Mouse (Mus musculus) G1E (cell line): Measurements from ENCODE around the gene Fam78a.

ENCODE experiments used
- CTCF ChIP-seq: IDR thresholded peaks from 2 replicates; pipeline ENCODE4 v1.5.1; 2012; ENCODE audit warnings: low read depth, low read length, inconsistent platforms, mixed read lengths
- GATA1 ChIP-seq: IDR thresholded peaks from 2 replicates; pipeline ENCODE4 v1.6.1; 2012; ENCODE audit warnings: borderline replicate concordance, low read length, inconsistent platforms, mixed read lengths
- POLR2AphosphoS5 ChIP-seq: IDR thresholded peaks from 2 replicates; pipeline ENCODE4 v1.6.1; 2012; ENCODE audit warnings: low read depth, low read length, inconsistent platforms; ENCODE audit not compliant: insufficient replicate concordance
- TAL1 ChIP-seq: conservative IDR thresholded peaks from 2 replicates; pipeline ENCODE4 v1.6.1; 2012; ENCODE audit warnings: low read depth, low read length, inconsistent platforms, mixed read lengths

DNA sequence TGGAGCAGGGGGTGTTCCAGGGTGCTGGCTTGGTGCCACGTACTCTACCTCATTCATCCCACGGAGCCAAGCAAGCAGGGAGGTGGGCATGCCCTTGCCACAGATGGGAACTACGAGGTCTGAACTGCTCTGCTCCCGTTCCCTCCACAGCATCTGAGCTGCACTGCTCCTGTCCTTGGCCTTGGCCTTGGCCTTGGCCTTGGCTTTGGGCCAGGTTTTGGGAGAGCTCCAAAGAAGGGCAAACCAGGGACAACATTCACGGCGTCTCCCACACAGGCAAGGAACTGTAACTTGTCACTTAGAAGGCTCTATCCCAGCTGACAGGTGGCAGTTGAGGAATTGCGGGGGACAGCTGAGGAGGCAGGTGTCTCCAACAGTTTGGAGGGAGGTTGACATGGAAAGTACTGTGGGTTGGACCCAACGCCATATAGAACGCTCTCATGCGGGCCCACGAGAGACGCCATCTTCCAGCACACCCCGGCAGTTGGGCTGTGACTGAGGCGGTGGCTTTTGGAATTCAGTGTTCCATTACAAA is 5.4 kb downstream of the Fam78a start:
- TF ChIP-seq CTCF, result no peak
- TF ChIP-seq TAL1, result no peak
- TF ChIP-seq POLR2AphosphoS5, result no peak
- no peak for TF ChIP-seq GATA1
